Mouse (Mus musculus): Measurements from ENCODE around the gene Fubp3.

GRCm38 (mm10) chr2:31641508-31641830 is 69.0 kb downstream of the Fubp3 start:
- TF ChIP-seq CTCF (IDR thresholded peaks at IDR 0.05; ENCODE audit: control insufficient read depth, insufficient read depth, insufficient read length), result no peak
- TF ChIP-seq CEBPB (IDR thresholded peaks at IDR 0.05; ENCODE audit: low read depth), result no peak
- no peak for TF ChIP-seq MAX (IDR thresholded peaks at IDR 0.05)
- no peak for TF ChIP-seq USF1 (IDR thresholded peaks at IDR 0.05; ENCODE audit: low read depth)
- no peak for TF ChIP-seq MYOG (IDR thresholded peaks at IDR 0.05; ENCODE audit: control insufficient read depth, extremely low read depth, insufficient read length)
- no peak for TF ChIP-seq MYOD1 (IDR thresholded peaks at IDR 0.05; ENCODE audit: control insufficient read depth, insufficient read length, low read depth)
